22 mouse cellular contexts compared by ENCODE assay signal in genomic region chr15:7842398-7842797, GRCm38 (mm10). TPM values are rescaled to one million over a fixed set of nuclear protein-coding genes. Genes with fewer than 3 reads are reported as not detected.
"Had no signal": no experiment of that assay in that cellular context is flagged by ENCODE, and none has a peak within 500 bp of the region (broad histone marks: within the 10 kb centered on the region; RNA-seq: fewer than 3 reads in every experiment).

No protein-coding gene starts in this region.

- H3K4me1 ChIP-seq: midbrain, embryonic 10.5 days; midbrain, embryonic 12.5 days; neural tube, embryonic 13.5 days; neural tube, embryonic 15.5 days had no signal

- H3K4me3 ChIP-seq: midbrain, embryonic 10.5 days; midbrain, embryonic 12.5 days; myocyte; neural tube, embryonic 13.5 days; neural tube, embryonic 15.5 days had no signal

- H3K27me3 ChIP-seq: midbrain, embryonic 12.5 days; neural tube, embryonic 13.5 days; neural tube, embryonic 15.5 days had no signal

- H3K36me3 ChIP-seq: midbrain, embryonic 10.5 days; midbrain, embryonic 12.5 days; neural tube, embryonic 13.5 days; neural tube, embryonic 15.5 days had no signal

- DNase-seq: lung, adult 18-20 months; lung, embryonic 14.5 days; lung, postnatal 10 days; lung, postnatal 4 days; midbrain, embryonic 14.5 days; retina, postnatal 1 day; right cerebral cortex, adult 18-20 months; right cerebral cortex, postnatal 25 days; right cerebral cortex, postnatal 4 days; spleen, adult 18-20 months; thymus, adult 18-20 months; thymus, postnatal 14 days; thymus, postnatal 36 days had no signal

- ATAC-seq: midbrain, embryonic 16.5 days had no signal

- H3K9ac ChIP-seq: lung, embryonic 14.5 days; midbrain, embryonic 12.5 days; neural tube, embryonic 13.5 days; neural tube, embryonic 15.5 days had no signal

- H3K27ac ChIP-seq: midbrain, embryonic 10.5 days; midbrain, embryonic 12.5 days; neural tube, embryonic 13.5 days; neural tube, embryonic 15.5 days had no signal

- H3K9me3 ChIP-seq: midbrain, embryonic 10.5 days; midbrain, embryonic 12.5 days; neural tube, embryonic 13.5 days; neural tube, embryonic 15.5 days had no signal

- H3K4me2 ChIP-seq: lung, embryonic 14.5 days; midbrain, embryonic 12.5 days; neural tube, embryonic 13.5 days; neural tube, embryonic 15.5 days had no signal

RNA-seq across cellular contexts. Expression of gene Gdnf, which starts 31.8 kb away (rescaled TPM):
- total RNA-seq: megakaryocyte, adult 5-6 weeks; megakaryocyte-erythroid progenitor cell, adult 5-6 weeks had no signal
- polyA plus RNA-seq: lung, embryonic 16.5 days had no signal
